Comparison of ENCODE assay signal across 8 mouse cellular contexts in genomic region chr7:130936472-130936951, GRCm38 (mm10). TPM values are rescaled to one million over a fixed set of nuclear protein-coding genes. Genes with fewer than 3 reads are reported as not detected.
DNase-seq lines count a peak whose midpoint lies in the region; ATAC-seq and TF ChIP-seq lines count a peak whose summit lies in the region.

No protein-coding gene starts in this region.

- peak overlapping the region; percentile 55 for H3K4me3 ChIP-seq in intestine, postnatal 0 days (ENCODE audit: low read depth, low read length)
- H3K4me3 ChIP-seq in lung, embryonic 14.5 days (ENCODE audit: low read depth, low read length) = peak overlapping the region; percentile 54

- in situ Hi-C loops in Patski (cut with MboI; ENCODE audit: low pct_unique_long_range_greater_than_20kb) = loop anchor here (5.0 kb wide), 1 partner anchor 41 kb away; no protein-coding TSS in a partner anchor

- WGBS in intestine, postnatal 0 days = 2% methylated on average over 47 of the region's 49 CpGs
- WGBS in lung, embryonic 14.5 days = under 1% methylated on average over 49 of the region's 49 CpGs

- no peaks in the 10 kb centered on the region for H3K9me3 ChIP-seq in intestine, postnatal 0 days (ENCODE audit: control insufficient read depth)
- H3K9me3 ChIP-seq in lung, embryonic 14.5 days (ENCODE audit: low read depth, low read length) = no peaks in the 10 kb centered on the region

- TF ChIP-seq CTCF in Patski (IDR thresholded peaks at IDR 0.05) = no peak
- no peak for TF ChIP-seq CTCF in brain, embryonic 14.5 days (IDR thresholded peaks at IDR 0.05; ENCODE audit: borderline replicate concordance, extremely low read depth, insufficient read depth, insufficient read length)
- no peak for TF ChIP-seq CTCF in intestine, postnatal 0 days (IDR thresholded peaks at IDR 0.05; ENCODE audit: low read depth)
- no peak for TF ChIP-seq CTCF in lung, embryonic 14.5 days (IDR thresholded peaks at IDR 0.05; ENCODE audit: low read depth)

- no peaks in the 10 kb centered on the region for H3K27me3 ChIP-seq in Patski
- H3K27me3 ChIP-seq in intestine, postnatal 0 days (replicated peaks; ENCODE audit: control insufficient read depth, insufficient read depth, low read length) = peaks cover 56% of the 10 kb centered on the region
- peaks cover 56% of the 10 kb centered on the region for H3K27me3 ChIP-seq in lung, embryonic 14.5 days (ENCODE audit: insufficient read depth, low read length)

- peak overlapping the region; percentile 82 for H3K4me2 ChIP-seq in intestine, postnatal 0 days (replicated peaks; ENCODE audit: low read depth)
- H3K4me2 ChIP-seq in lung, embryonic 14.5 days = peak overlapping the region; percentile 81

- H3K36me3 ChIP-seq in intestine, postnatal 0 days (ENCODE audit: control insufficient read depth, insufficient read depth) = no peaks in the 10 kb centered on the region
- H3K36me3 ChIP-seq in lung, embryonic 14.5 days (ENCODE audit: insufficient read depth) = no peaks in the 10 kb centered on the region

- POLR2A ChIA-PET in Patski (lab: Charles Lee) = interaction anchor here (1.2 to 1.8 kb wide), 2 partner anchors 13 to 41 kb away, joined by 3 to 6 read pairs; no protein-coding TSS in a partner anchor

- H3K4me1 ChIP-seq in intestine, postnatal 0 days (replicated peaks; ENCODE audit: control insufficient read depth, insufficient read depth, low read length) = no peaks in the 10 kb centered on the region; the same call in 1 of the 2 replicates
- no peaks in the 10 kb centered on the region for H3K4me1 ChIP-seq in lung, embryonic 14.5 days (ENCODE audit: insufficient read depth)

- ATAC-seq in Patski = peak; percentile 46
- ATAC-seq in intestine, postnatal 0 days = no peak
- peak; percentile 38; the same call in 1 of the 2 replicates for ATAC-seq in lung, embryonic 14.5 days (ENCODE audit: insufficient read depth)

- no peak for TF ChIP-seq POLR2A in brain, embryonic 14.5 days (IDR thresholded peaks at IDR 0.05; ENCODE audit: borderline replicate concordance, extremely low read depth, insufficient read depth, insufficient read length, poor library complexity, severe bottlenecking)

- DNase-seq in Patski (ENCODE audit: low read depth, low spot score) = no peak
- DNase-seq in brain, embryonic 14.5 days (ENCODE audit: low read depth) = peak; percentile 18
- peak; percentile 34 to 55 for DNase-seq in gastrocnemius, postnatal 4 days (ENCODE audit: low spot score in 2 of 2)
- DNase-seq in lung, embryonic 14.5 days = peak; percentile 26
- peak; percentile 59 for DNase-seq in testis, postnatal 10 days (ENCODE audit: low spot score)
- DNase-seq in right cerebral cortex, postnatal 10 days (ENCODE audit: low spot score in 2 of 2) = no peak
- DNase-seq in frontal cortex, postnatal 36 days (ENCODE audit: low spot score in 2 of 2) = no peak

- no peak overlapping the region for H3K9ac ChIP-seq in intestine, postnatal 0 days (ENCODE audit: low read depth, low read length)
- peak overlapping the region; percentile 46 for H3K9ac ChIP-seq in lung, embryonic 14.5 days

- CTCF ChIA-PET in Patski (lab: Charles Lee) = interaction anchor here (2.5 kb wide), 1 partner anchor 30 kb away, joined by 11 read pairs; no protein-coding TSS in a partner anchor

- no peak overlapping the region for H3K27ac ChIP-seq in intestine, postnatal 0 days (ENCODE audit: low read depth, low read length)
- H3K27ac ChIP-seq in lung, embryonic 14.5 days (ENCODE audit: low read depth) = no peak overlapping the region

RNA-seq across cellular contexts. Expression of gene Htra1, which starts 0.6 kb away (rescaled TPM):
- 170 TPM for polyA plus RNA-seq in Patski (2021)
- polyA plus RNA-seq in brain, embryonic 14.5 days (2012; rRNA removed) = 10.0 and 15.9 TPM in 2 replicates
- total RNA-seq in gastrocnemius, postnatal 4 days (2021) = 10 to 100 TPM; 78.8 to 98.4 TPM
- polyA plus RNA-seq in intestine, postnatal 0 days (2015; fragmentation: Nextera tagmentation; extraction: Ambion mirVana) = 15.5 and 17.6 TPM in 2 replicates
- 25.8 and 30.0 TPM in 2 replicates for polyA plus RNA-seq in lung, embryonic 14.5 days (2014; fragmentation: Nextera tagmentation; extraction: Ambion mirVana)

Comparison
In these comparisons a context has a peak if more than half of its experiments do, and no peak if none do; other contexts are left out.
1. DNase-seq: peak in brain, embryonic 14.5 days (single experiment), gastrocnemius, postnatal 4 days (2 of 2), lung, embryonic 14.5 days (single experiment) and testis, postnatal 10 days (single experiment); none in Patski (single experiment), right cerebral cortex, postnatal 10 days (0 of 2) and frontal cortex, postnatal 36 days (0 of 2).